Mouse (Mus musculus) c-Kit-negative CD71-positive TER-119-positive erythroid progenitor cells, embryonic 14.5 days (primary cell): ENCODE measurements around the gene Dera.

Source experiments
- DNase-seq: peaks from one replicate; pipeline ENCODE4 v3.0.0-alpha.2; 2013; ENCODE audit warnings: low read depth, low spot score

Gene Dera

GRCm38 (mm10) chr6:137756310-137756709, 2.0 kb downstream of the Dera start:
- peak; percentile 30 for DNase-seq

GRCm38 (mm10) chr6:137757891-137758290, 3.5 kb downstream of the Dera start:
- DNase-seq = no peak

GRCm38 (mm10) chr6:137759681-137760080, 5.3 kb downstream of the Dera start:
- no peak for DNase-seq

GRCm38 (mm10) chr6:137760966-137761365, 6.6 kb downstream of the Dera start:
- no peak for DNase-seq

GRCm38 (mm10) chr6:137764572-137765210, 10.3 kb downstream of the Dera start:
- no peak for DNase-seq

GRCm38 (mm10) chr6:137766177-137766576, 11.8 kb downstream of the Dera start:
- DNase-seq = no peak

GRCm38 (mm10) chr6:137771621-137772250, 17.4 kb downstream of the Dera start:
- no peak for DNase-seq

- no peak for DNase-seq
Measured at GRCm38 (mm10) chr6:137772918-137773636, 18.7 kb downstream of the Dera start.

GRCm38 (mm10) chr6:137773637-137774028, 19.3 kb downstream of the Dera start:
- no peak for DNase-seq

GRCm38 (mm10) chr6:137774166-137774565, 19.8 kb downstream of the Dera start:
- DNase-seq = no peak

GRCm38 (mm10) chr6:137775159-137775558, 20.8 kb downstream of the Dera start:
- no peak for DNase-seq

- no peak for DNase-seq
Measured at GRCm38 (mm10) chr6:137776981-137777380, 22.6 kb downstream of the Dera start.

- DNase-seq = no peak
Measured at GRCm38 (mm10) chr6:137783899-137784637, 29.7 kb downstream of the Dera start.

GRCm38 (mm10) chr6:137788976-137789590, 34.7 kb downstream of the Dera start:
- no peak for DNase-seq

GRCm38 (mm10) chr6:137789658-137790057, 35.3 kb downstream of the Dera start:
- no peak for DNase-seq

- no peak for DNase-seq
Measured at GRCm38 (mm10) chr6:137795494-137795893, 41.1 kb downstream of the Dera start.

- no peak for DNase-seq
Measured at GRCm38 (mm10) chr6:137796596-137797567, 42.5 kb downstream of the Dera start.

GRCm38 (mm10) chr6:137799253-137799652, 44.9 kb downstream of the Dera start:
- no peak for DNase-seq

- no peak for DNase-seq
Measured at GRCm38 (mm10) chr6:137803456-137804005, 49.2 kb downstream of the Dera start.

GRCm38 (mm10) chr6:137804121-137804520, 49.8 kb downstream of the Dera start:
- no peak for DNase-seq
